Mouse (Mus musculus) T-helper 17 cell (primary cell): ENCODE results near the gene Rnf144a.

Experiments used
- in situ Hi-C, 2 experiments: fragments of 300-600 bp; cut with MboI, MseI; formaldehyde crosslinking; loops; 1 replicate in 1 of 2; 2 replicates in 1 of 2; pipeline ENCODE4 v1.15.1; 2025; ENCODE audit warnings: high pct_unique_total_duplicates in 2 of 2

Rnf144a gene

DNA sequence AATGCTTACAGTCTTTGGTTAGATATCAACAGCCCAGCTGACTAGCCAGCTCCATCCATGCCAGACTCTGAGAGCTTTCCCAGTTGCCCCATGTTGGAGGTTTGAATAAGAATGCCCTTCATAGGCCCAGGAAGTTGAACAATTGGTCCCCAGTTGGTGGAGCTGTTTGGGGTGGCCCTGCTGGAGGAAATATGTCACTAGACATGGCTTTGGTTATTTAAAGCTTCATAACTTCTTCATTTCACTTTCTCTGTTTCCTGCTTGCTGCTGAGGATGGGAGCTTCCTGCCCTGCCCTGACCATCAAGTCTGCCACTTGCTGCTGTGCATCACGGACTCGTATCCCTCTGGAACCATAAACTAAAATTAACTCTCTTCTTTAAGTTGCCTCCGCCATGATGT lies 4.6 kb downstream of the Rnf144a start:
- in situ Hi-C loops = no loop called here

DNA sequence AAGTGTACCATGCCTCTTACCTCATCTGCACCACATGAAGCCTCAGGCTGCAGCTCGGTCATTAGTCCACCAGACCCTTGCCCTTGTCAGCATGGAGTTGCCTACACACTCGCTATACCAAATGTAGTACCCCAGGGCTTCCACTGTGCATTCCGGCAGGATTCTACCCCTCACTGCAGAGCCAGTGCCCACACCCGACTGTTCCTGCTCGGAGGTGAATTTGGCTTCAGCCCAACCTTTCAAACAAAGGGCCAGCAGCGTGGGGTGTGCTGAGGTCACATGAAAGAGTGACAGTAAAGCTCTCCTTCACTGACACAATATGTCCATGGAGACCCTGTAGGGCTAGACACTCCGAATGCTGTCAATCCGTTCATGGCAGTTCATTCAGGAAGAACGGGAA lies 6.3 kb downstream of the Rnf144a start:
- in situ Hi-C loops = no loop called here

DNA sequence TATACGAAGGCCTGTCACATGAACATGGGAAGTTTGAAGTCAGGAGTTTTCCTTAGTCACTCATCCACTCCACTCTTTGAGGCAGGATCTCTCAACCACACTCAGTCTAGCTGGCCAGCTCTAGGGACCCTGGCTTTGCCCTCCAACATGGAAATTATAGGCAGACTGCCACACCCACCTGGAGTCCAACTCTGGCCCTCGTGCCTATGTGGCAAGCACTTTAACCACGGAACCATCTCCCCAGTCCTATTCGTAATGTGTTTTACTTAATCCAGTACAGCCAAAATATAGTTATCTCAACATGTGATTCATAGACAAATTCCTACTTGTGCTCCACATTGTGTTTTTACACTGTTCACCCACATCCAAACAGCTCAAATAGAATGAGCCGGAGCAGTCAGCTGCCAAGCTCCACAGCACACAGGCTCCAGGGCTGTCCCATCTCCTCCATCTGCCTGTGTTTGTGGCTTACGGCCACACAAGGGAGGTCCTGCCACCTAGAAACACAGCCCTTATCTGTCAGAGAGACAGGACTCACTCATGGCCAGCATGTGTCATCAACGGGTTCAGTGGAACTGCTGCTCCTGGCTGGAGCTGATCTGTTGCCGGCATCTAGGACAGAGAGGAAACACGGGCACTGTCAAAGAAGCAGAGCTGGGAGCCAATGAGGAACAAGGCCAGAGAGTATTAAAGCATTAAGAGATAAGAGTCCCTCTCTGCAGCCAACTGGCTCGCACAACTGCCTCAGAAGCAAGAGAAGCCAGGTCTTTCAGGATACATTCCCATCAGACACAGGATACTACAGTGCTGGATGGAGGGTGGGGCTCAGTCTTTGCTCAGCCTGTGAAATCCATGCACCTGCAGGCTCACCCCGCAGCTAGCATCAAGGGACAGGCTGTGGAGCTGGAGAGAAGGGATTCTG lies 10.0 kb downstream of the Rnf144a start:
- in situ Hi-C loops = no loop called here

DNA sequence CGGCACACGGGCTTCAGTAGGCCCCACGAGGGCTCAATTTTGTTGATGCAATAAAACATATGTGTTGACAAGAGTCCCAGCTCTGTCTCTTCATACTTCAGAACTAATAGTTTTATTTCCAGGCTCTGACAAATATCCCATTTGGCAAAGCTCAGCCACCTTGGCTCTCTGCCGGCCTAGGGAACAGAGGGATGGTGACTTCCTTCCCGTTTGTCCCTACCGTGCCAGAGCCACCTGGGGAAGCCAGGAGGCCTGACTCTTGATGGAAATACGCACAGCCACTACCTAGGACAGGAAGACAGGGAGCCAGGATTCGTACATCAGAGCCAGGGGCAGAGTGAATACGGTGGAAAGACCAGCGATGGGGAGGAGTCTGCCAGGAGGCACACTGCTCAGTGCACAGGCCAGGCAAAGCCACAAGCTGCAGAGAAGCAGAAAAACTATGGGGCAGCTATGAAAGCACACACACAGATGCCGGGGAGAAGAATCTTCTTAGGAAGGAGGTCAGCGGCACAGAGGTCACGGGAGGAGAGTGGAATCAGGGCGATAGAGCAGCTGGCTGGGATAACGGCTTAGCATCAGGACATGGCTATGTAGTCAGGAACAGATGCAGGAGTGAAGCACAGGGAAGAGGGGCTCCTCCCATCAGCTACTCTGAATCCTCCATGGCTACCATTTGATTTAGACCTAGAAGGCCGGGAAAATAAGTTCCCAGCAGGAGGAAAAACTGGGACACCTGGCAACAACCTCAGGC lies 11.5 kb downstream of the Rnf144a start:
- in situ Hi-C loops = no loop called here

DNA sequence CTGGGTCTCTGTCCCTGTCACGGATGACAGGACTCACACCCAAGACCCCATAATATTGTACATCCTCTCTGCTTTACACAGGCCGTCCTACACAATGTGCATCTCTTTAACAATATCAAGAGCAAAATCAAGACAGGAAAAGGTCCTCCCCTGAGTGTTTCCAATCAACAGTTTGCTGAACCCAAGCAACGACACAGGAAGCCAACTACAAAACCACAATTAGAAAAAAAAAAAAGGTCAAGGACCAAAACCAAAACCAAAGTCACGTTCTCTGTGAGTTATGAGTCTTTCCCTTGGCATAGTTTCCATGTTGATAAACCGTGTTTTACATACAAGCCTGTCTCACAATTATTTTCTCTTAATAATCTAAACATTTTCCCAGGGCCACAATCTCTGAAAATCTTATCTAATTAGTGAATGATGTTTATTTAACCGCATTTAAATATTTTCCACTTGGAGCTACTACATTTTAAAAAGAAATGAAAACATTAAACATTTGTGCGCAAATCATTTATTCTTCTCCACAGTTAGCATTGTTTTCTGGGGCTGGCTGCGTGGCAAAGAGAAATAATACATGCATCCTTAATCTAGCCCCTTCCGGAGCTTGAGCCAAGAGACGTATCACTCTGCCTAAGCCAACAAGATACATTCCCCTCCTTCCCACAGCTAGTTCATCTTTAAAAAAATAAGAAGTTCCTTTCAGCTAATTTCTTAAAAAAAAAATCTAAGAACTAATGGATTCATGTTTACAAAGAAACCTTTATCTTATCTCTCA lies 13.2 kb downstream of the Rnf144a start:
- in situ Hi-C loops = no loop called here

DNA sequence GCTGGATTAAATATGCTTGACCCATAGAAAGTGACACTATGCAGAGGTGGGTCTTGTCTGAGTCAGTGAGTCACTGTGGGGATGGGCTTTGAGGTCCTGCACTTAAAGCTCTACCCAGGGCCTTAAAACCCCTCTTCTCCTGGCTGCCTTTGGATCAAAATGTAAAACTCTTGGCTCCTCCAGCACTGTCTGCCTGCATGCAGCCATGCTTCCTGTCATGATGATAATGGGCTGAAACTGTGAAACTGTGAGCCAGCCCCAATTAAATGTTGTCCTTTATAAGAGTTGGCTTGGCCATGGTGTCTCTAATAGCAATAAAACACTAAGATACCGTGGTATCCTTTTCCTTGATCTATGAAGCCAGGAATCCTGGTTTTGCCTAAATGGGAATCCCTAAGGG lies 13.8 kb downstream of the Rnf144a start:
- in situ Hi-C loops = no loop called here

DNA sequence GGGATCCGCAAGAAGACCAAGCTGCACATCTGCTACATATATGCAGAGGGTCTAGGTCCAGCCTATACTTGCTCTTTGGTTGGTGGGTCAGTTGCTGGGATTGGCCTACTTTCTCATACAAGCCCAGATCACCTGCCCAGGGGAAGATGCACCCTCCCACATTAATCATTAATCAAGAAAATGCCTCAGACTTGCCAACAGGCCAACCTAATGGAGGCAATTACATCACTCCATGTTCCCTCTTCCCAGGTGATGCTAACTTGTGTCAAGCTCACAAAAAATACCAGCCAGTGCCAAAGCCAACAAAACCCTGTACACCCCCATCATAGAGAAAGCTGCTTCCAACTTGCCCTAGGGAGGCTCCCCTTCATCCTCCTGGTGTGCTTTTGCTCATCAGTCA lies 14.3 kb downstream of the Rnf144a start:
- in situ Hi-C loops = no loop called here

DNA sequence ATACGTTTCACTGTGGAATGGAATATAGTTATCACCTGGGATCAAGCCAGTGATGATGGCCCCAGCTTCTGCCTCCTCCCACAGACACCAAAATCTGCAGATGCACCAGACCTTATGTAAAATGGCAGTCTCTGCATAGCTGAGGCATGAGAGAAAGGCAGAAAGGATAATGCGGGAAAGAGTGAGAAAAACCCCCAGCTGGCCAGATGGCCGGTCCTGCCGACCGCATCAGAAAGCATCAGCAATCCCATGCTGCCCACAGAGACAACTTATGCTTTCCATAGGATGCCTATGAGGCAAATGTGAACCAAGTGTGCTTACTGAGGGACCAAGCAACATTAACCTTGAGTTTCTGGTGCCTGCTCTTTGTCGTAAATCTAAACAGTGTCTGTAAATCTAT lies 15.7 kb downstream of the Rnf144a start:
- in situ Hi-C loops = no loop called here

DNA sequence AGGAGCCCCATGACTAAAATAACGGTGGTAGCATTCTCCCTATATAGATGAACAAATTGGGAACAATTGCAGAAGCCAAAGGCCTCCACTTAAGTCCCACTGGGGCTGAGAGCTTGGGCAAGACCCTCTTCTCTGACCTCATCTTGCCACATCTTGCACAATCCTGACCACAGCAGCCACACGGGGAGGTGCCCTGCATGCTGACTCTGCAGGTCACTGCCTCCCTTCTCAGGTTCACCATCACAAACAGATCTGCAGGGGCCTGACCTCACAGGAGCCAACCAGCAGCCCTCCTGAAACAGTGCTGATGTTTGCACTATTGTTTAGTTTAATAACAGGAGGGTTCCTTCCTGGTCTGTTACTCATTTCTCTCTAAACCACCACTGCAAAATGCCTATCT lies 16.5 kb downstream of the Rnf144a start:
- in situ Hi-C loops = no loop called here

DNA sequence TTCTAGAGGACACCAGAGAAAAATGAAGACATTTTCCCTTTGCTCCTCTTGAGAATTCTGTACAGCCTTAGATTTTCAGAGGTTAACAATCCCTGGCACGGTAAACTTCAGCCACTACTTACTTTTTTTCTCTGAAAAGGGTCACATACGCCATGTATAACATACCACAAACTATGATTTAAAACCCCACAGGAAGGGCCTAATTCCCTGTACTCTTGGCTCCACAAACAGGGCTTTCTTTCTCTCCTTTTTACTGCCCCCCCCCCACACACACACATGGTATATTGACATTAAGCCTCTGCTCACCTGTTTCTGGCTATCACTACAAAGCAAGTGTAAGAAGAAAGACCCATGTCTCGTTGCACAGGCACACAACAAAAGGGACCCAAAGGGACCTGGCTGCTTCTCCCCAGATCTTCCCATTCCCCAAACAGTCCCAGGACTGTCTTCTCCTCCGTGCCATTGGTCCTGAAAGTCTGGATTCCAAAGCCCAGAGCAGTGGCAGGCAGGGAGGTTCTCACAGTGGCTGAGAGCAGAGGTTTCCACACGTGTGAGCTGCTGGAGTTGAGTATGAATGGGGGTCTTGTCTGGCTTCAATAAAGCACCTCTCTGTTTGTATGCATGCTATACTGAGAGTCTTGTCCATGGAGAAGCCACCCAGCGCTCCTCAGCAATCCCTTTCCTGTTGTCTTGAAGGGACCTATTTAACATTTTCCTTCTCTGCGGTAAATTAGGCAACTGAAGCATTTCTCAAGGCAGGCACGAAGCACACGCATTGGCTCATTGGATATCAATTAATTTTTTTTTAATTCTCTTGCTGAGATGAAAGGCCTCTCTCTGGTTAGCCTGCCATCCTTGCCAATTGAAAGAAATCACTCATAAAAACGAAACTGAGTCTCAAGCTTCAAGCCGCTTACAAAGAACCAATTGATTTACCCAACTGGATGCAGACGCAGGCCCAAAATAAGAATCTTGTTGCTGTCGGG lies 20.3 kb downstream of the Rnf144a start:
- in situ Hi-C loops = no loop called here

DNA sequence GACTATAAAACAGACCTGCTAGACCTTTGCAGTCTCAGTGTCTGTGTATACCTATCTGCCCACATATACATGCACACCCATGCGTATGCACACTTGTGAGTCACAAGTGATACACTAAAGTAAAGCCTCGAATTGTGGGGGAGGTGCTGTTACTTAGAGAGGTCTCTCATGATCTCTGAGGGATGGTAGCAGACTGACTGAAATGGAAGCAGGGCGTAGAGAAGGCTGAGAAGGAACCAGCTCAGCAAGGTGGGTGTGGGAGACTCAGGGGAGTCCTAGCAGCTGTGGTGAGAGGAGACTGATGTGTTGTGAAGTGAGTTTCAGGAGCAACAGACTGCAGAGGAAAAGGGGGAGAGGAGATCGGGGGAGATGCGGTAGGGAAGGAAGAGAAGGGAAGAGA lies 21.8 kb downstream of the Rnf144a start:
- in situ Hi-C loops = no loop called here

DNA sequence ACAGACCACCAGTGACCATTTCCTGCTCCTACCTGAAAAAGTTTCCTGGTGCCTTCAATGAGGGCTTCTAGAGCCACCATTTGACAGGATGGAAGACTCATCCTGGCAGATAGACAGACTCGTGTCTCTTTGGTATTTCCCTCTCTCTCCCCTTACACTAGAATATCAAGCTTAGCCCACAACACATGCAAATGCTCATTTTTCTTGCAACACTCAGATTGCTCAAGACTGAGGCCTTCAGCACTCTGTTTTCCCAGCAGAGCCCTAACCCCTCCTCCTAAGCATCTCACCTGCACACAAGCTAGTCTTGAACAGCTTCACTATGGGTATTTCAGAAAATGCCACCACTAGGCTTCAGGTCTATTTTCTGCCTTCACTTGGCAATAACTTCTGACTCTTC lies 23.9 kb downstream of the Rnf144a start:
- in situ Hi-C loops = no loop called here

DNA sequence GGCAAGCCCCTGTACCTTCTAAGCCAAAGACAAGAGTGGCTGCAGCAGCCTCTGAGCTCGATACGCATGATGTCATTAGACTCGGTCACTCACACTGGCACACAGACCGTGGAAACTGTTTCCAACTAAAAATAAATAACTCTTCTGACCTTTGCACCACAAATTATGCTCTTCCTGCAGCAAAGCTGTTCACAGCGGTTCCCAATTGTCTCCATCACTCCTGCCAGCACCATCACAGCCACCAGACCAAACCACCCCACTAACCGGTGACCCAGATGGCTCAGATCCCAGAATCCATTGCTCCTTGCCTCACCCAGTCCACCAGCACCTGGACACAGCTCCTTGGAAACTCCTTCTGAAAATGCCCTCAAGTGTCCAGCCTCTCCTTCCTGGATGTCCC lies 27.5 kb downstream of the Rnf144a start:
- in situ Hi-C loops = no loop called here

DNA sequence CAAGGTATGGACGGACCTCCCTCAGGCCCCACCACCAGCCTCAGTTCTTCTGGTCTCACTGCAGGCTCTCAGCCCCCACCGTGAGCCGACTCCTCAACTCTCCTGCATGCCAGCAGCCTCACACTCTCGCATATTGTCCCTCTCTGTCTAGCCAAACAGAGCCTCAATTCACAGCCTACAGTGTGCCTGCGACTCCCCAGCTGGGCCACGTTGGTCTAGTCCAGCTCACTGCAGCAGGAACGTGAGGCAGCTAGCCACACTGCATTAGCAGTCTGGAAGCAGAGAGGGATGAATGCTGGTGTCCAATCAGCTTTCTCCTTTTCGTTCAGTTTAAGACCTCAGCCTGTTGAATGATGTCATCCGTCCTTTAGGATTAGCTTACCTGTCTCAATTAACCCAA lies 28.1 kb downstream of the Rnf144a start:
- in situ Hi-C loops = no loop called here

DNA sequence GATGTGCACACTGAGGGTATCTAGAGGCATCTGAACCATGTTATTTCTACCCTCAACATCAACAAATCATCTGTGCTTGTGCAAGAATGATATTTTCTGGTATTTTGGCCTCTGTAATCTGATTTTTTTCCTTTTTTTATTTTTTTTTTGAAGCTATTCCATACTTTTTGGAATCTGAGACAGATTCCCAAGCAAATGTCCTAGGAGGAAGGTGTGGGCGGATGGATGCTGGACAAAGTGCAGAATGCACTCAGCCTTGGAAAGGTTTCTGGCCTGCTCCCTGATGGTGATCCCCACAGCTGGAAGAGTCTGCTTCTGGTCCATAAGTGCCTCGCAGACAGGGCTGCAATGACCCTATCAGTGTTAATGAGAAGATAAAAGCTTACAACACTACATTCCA lies 28.9 kb downstream of the Rnf144a start:
- in situ Hi-C loops = no loop called here

DNA sequence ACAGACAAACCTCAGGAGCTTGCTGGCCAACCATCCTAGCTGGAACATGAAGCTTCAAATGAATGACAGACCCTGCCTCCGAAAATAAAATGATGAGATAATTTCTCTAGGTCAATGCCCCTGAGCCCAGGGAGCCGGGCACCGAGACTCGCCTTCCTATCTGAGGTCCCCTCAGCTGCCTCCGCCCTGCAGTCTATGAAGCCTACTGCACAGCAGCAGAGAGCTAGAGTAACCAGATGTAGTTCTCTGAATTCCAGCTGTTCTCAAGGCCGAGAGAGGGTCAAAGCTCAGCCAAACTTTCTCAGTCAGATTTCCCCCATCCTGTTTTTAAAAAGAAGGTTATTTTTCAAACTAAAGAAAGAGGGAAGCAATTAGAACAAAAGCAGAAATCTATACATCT lies 29.3 kb downstream of the Rnf144a start:
- in situ Hi-C loops = no loop called here

DNA sequence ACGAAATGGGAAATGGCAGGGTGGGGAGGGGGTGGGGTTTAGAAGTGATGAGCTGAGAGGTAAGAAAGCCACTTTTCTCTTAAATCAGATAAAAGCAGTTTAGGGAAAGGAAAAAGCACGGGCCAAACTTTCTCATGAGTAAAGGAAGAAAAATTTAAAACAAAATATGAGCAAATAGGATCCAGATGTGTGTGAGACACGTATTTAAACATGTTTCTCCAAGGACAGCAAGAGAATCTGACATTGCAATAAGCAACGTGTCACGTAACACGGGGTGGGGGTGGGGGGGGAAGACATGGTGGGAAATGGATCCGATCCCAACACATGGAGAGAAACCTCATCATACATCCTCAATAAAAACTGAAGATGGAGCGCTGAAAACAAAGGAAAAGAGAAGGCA lies 33.3 kb downstream of the Rnf144a start:
- in situ Hi-C loops = no loop called here

DNA sequence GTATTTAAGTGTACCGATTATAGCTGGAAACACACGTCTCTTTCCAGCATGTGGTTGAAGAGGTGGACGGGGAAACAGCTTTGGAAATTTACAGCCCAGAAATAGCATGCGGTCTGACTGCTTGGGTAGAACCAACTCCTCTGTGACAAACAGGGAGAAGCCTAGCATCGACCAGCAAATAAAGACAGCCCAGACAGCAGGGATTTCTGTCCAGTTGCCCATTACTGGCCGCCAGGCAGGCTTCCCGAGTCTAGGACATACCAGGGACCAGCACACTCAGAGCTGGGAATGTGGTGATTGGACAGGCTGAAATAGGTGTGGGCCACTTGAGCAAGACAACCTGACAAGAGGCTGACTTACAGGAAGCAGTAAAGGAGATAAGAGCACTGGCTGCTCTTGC lies 35.3 kb downstream of the Rnf144a start:
- in situ Hi-C loops = no loop called here

DNA sequence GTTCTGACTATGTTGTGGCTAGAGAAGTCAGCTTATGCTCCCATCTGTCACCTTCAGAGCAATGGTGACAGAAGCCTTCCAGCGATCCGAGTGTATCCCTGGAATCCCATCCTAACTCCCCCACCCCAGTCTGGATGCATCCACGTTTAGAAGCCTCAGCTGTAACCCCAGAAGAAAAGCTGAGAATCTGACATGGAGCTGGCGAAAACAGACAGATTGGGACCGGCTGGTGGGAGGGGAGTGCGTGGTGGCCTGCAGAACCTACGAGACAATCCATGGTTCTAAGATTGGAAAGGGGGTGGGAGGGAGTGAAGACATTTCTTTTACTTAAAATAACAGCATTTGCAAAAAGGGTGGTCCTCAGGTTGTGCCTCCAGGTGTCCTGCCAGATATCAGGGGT lies 37.4 kb downstream of the Rnf144a start:
- in situ Hi-C loops = no loop called here

DNA sequence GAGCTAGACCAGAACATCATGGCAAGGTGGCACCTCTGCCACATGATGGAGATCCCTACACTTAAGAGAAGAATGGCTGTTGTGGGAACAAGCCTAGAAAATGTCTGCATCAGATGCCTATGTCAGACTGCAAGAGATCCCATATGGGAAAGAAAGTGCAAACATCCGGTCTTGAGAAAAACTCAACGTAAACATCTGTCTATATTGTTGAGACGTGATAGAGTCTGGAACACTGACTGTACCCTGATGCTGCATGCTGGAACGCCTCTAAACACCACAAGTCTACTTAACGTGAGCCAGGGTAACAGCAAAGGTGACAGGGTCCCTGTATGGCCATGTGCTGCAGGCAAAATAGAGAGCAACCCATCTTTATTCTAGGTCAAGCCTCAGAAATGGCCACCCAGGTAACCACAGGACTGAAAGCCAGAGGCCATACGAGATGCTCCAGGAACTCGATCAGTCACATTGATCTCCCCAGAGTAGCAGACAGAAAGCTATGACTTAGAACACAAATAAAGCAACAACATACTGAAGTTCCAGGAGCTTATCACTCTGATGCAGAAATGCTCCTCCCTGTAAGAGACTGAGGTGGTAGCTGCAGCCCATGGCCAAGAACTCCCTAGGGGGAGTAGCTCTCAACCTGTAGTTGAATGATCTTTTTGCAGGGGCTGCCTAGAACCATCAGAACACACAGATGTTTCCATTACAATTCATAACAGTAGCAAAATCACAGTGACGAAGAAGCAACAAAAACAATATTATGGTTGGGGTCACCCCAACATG lies 38.3 kb downstream of the Rnf144a start:
- in situ Hi-C loops = no loop called here
